Mouse (Mus musculus) thymus, postnatal 0 days (tissue): ENCODE measurements around the gene Parp16. TPM values are rescaled to one million over a fixed set of nuclear protein-coding genes. Genes with fewer than 3 reads are reported as not detected.

Experiments used
- DNase-seq: peaks from one replicate; pipeline ENCODE4 v3.0.0-alpha.2; 2015; ENCODE audit warnings: low spot score
- polyA plus RNA-seq: library from polyadenylated mRNA; unstranded; fragments of >200 nt; fragmentation: Nextera tagmentation; extraction: Ambion mirVana; gene quantifications from 2 replicates; pipeline ENCODE4 v1.2.1, GENCODE M21; 2015

The Parp16 gene
- 6.0 and 7.3 TPM in 2 replicates for polyA plus RNA-seq

DNA sequence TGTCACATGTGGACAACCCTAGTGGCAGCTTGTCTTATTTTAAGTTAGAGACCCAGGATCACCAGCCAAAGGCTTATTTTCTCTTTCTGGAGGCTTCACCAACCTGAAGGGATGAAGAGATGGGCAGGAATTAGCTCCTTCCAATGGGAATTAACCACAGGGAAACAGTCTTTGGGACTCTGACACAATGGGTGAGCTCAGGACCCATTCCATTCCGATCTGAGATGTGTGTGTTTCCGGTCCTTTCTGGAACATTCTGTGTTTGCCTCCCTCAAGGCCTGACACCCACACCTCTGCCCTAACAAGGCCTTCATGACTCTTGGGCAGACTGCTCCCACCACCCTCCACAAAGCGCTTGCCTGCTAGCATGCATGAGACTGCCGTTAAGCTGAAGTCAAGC is at the start of gene Parp16:
Gene Parp16 (plus strand): TSS at position 301 of the 400 bp plus-strand sequence.
- DNase-seq, result no peak

DNA sequence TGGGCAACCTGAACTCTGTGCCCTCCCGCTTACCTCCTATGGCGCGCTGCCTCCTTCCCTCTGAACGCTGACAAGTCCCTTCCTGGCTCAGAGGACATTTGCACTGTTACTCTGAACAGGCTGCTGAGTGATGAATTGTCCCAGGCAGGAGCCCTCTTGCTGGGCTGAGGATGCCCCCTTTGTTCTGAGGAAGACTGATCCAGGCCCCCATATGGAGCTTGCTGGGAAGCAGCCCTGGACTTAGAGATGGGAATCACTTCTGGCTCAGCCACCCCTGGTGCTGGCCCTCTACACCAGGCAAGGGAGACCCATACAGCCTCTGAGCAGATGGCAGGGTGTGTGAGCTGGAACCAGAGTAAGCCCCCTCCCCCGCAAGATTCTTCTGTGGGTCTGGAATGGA is 49.2 kb upstream of the Parp16 start:
- no peak for DNase-seq

DNA sequence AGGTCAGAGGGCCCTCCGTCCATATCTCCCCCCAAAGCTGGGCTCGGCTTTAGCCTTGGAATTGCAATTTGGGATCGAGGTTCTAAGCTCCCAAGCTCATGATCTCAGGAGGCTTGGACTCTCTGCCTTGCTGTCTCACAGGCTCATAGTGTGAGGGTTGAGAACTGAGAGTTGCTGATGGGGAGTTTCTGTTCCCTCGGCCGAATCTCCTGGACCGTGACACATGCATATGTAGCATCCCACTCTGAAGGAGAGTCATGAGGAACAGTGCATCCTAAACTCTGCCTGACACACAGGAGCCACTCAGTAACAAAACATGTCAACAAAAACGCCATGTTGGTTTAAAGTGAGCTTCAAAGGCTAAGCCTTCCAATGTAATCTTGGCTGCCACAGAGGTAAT is 46.6 kb upstream of the Parp16 start:
- DNase-seq, result no peak

- no peak for DNase-seq
Observed at GRCm38 (mm10) chr9:65152711-65153330, 42.3 kb upstream of the Parp16 start.

- no peak for DNase-seq
Observed at GRCm38 (mm10) chr9:65153331-65153711, 41.8 kb upstream of the Parp16 start.

- DNase-seq, result no peak
Observed at GRCm38 (mm10) chr9:65154692-65155455, 40.3 kb upstream of the Parp16 start.

DNA sequence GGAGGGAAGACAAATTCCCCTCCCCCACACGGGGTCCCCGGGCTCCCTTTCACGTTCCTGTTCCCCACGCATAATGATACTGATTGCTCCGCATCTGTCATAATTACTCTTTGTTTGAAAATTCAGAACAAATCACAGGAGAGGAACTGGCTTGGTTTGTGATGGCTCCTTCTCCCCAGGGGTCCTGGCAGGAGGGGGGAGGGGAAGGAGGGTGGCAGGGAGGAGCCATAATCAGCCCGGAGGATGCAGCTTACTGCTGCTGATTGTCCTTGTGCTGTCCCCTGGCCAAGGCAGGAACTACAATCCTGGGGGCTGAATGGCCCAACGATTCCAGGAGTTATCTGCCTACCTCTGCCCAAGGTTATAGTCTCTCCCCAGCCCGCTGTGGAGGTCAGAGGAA is 38.5 kb upstream of the Parp16 start:
- no peak for DNase-seq

- DNase-seq, result no peak
Observed at GRCm38 (mm10) chr9:65157631-65158030, 37.5 kb upstream of the Parp16 start.

- no peak for DNase-seq
Observed at GRCm38 (mm10) chr9:65161188-65161587, 34.0 kb upstream of the Parp16 start.

DNA sequence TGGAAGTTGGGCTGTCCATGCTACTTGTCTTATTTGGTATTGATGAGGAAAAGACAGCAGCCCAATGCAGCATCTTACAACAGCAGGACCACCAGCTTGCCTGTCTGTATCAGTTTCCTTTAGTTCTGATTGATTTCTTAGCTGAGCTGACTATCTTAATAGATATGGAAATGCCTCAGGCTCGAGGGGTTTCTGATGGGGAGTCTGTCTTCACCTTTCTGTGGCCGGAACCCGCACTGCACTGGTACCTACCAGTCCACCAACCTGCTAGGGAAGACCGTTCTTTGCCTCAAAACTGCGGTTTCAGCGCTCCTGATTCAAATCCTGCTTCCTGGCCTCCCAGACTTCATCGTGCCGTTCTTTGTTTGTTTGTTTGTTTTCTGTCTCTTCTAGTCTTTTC is 33.3 kb upstream of the Parp16 start:
- no peak for DNase-seq

DNA sequence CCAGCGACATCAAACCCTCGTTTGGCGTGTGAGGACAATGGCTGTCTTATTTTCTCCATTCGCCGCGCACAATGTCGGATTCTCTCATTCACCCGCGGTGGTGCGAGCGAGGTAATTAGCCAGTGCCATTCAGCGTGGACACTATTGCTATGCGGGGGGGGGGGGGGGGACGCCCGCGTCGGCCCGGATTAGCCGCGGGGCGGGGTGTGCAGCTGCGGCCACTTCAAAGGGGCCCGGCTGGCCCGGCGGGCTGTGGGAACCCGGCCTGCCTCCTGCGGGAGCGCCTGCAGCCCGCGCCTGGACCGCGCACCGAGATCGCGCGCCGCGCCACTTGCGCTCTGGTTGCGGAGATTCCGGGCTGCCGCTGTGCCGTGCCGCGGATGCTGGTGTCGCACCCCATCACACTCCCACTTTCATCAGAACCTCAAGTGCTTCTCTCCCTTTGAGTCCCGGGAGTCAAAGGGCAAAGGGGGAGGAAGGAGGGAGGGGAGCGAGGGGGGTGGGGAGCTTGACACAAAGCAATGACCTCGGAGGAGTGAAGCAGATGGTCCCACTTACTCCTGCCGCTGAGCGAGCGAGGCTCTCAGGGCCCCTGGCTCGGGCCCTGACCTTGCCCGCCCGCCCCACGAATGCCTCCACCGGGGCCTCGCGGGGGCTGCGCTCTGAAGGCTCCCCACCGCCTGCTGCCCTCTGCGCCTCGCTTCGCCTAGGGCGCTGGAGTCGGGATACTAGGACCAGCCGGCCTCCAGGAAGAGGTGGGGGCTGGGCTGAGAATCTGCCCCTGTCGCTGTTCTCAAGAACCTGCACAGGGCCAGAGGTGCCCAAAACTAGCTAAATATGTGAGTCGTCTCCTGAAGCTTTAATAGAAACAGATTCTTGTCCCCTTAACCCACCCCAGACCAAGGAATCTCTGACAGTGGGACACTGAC is 32.2 kb upstream of the Parp16 start:
- DNase-seq, result no peak

- DNase-seq, result peak; percentile 25
Observed at GRCm38 (mm10) chr9:65164870-65165269, 30.3 kb upstream of the Parp16 start.

- DNase-seq, result no peak
Observed at GRCm38 (mm10) chr9:65166386-65166785, 28.8 kb upstream of the Parp16 start.

DNA sequence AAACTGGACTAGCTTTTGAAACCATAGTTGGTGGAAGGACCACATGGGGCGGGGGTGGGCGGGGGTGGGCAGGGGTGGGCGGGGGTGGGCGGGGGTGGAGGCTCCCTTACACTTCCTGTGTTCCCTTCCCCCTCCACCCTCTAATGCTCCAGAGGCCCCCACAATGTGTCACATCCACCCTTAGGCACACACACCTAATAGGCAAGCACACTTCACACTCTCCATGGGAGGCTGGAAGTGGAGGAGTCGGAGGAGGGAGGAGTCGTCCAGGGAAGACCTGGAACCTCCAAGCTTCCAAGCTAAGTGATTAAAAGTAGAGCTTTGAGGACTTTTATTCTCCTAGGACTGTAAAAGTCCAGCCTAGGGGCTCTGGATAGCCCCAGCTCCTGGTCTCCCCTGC is 26.6 kb upstream of the Parp16 start:
- no peak for DNase-seq

DNA sequence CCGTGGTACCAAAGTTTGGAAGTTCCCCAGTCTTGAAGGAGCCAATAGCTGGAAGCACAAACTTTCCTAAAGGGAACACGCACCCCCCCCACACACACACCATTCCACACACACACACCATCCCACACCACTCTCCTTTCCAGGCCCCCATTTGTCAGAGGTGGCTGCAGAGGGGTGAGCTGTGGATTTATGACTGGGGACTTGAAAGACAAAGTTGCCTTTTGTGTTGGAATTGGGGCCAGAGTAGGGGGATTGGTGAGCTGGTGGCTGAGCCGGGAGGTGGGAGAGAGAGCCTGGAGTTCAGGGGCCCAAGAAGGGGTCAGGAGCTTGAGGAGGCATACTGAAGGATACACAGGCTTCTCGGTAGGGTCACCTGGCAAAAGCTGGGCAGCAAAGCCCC is 26.2 kb upstream of the Parp16 start:
- DNase-seq, result no peak

GRCm38 (mm10) chr9:65172654-65173053 is 22.5 kb upstream of the Parp16 start:
- no peak for DNase-seq

- DNase-seq, result no peak
Observed at GRCm38 (mm10) chr9:65175234-65175938, 19.8 kb upstream of the Parp16 start.

- DNase-seq, result no peak
Observed at GRCm38 (mm10) chr9:65175939-65176871, 18.9 kb upstream of the Parp16 start.

- no peak for DNase-seq
Observed at GRCm38 (mm10) chr9:65177497-65177896, 17.7 kb upstream of the Parp16 start.

DNA sequence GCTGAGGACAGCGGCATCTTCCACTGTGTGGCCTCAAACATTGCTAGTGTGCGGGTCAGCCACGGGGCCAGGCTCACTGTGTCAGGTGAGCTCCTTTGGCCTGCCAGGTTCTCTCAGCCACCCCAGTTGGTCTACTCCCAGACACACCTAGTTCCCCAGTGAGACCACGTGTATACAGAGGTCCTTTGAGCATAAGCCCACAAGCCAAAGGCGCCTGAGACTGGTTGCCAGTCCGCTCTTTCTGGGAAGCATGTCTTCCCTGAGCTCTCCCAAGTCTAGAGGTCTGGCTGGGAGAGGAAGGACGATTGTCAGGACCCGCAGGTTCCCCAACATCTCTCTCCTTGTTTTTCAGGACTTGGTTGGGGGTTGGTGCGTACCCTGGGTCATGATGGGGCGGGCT is 17.2 kb upstream of the Parp16 start:
- DNase-seq, result no peak
